ENCODE assay signal across 22 mouse cellular contexts in the genomic region with DNA sequence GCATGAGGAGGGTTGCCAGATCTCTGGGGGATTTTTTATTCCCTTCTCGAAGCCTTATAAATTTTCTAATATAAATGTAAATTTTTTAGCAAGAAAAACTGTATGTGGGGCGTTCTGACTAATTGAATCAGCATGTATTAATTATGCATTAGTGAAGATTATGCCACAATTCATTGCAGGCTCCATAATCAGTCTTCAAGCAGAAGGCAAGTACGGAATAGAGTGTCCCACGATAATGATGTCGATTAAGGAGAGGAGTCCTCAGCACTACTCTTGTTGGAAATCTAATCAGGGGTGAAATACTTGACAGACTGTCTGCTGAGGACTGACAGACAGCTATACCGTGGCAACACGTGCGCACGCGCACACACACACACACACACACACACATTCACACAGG.
DNase-seq lines count a peak whose midpoint lies in the region; ATAC-seq and TF ChIP-seq lines count a peak whose summit lies in the region.
"Had no signal": no experiment of that assay in that cellular context is flagged by ENCODE, and none has a peak within 500 bp of the region (broad histone marks: within the 10 kb centered on the region; RNA-seq: fewer than 3 reads in every experiment).

No protein-coding gene starts in this region.

- no peaks in the 10 kb centered on the region for H3K9me3 ChIP-seq in forebrain, embryonic 12.5 days
- H3K9me3 ChIP-seq in forebrain, embryonic 13.5 days (replicated peaks): no peaks in the 10 kb centered on the region
- peaks cover 47% of the 10 kb centered on the region for H3K9me3 ChIP-seq in megakaryocyte, embryonic 14.5 days
- peaks cover 7% of the 10 kb centered on the region for H3K9me3 ChIP-seq in G1E (replicated peaks)
- H3K9me3 ChIP-seq in midbrain, embryonic 14.5 days (ENCODE audit: control insufficient read depth, low read length): no peaks in the 10 kb centered on the region
- H3K9me3 ChIP-seq: embryonic facial prominence, embryonic 15.5 days; heart, embryonic 12.5 days; stomach, embryonic 15.5 days had no signal

- no peak overlapping the region for H3K4me2 ChIP-seq in forebrain, embryonic 12.5 days
- no peak overlapping the region for H3K4me2 ChIP-seq in forebrain, embryonic 13.5 days
- H3K4me2 ChIP-seq in midbrain, embryonic 14.5 days (ENCODE audit: low read length): no peak overlapping the region
- H3K4me2 ChIP-seq: embryonic facial prominence, embryonic 15.5 days; heart, embryonic 12.5 days; stomach, embryonic 15.5 days had no signal

- H3K4me3 ChIP-seq in forebrain, embryonic 12.5 days (replicated peaks): no peak overlapping the region
- H3K4me3 ChIP-seq in forebrain, embryonic 13.5 days: no peak overlapping the region
- peak overlapping the region; percentile 67 for H3K4me3 ChIP-seq in megakaryocyte, embryonic 14.5 days (replicated peaks)
- peak overlapping the region; percentile 38; the same call in 1 of the 2 replicates for H3K4me3 ChIP-seq in G1E (ENCODE audit: low read depth, low read length)
- no peak overlapping the region for H3K4me3 ChIP-seq in midbrain, embryonic 14.5 days (replicated peaks; ENCODE audit: low read depth, low read length)
- H3K4me3 ChIP-seq: embryonic facial prominence, embryonic 15.5 days; heart, embryonic 12.5 days; stomach, embryonic 15.5 days had no signal

- 86% methylated on average over 10 of the region's 10 CpGs for WGBS in forebrain, embryonic 12.5 days
- WGBS in forebrain, embryonic 13.5 days: 83% methylated on average over 10 of the region's 10 CpGs
- 60% methylated on average over 10 of the region's 10 CpGs for WGBS in midbrain, embryonic 14.5 days

- TF ChIP-seq CTCF in G1E (IDR thresholded peaks at IDR 0.05; ENCODE audit: low read depth, low read length): no peak

- H3K9ac ChIP-seq in forebrain, embryonic 12.5 days: no peak overlapping the region
- no peak overlapping the region for H3K9ac ChIP-seq in forebrain, embryonic 13.5 days
- no peak overlapping the region for H3K9ac ChIP-seq in midbrain, embryonic 14.5 days (replicated peaks; ENCODE audit: low read length)
- H3K9ac ChIP-seq: embryonic facial prominence, embryonic 15.5 days; heart, embryonic 12.5 days; stomach, embryonic 15.5 days had no signal

- no peak overlapping the region for H3K27ac ChIP-seq in forebrain, embryonic 12.5 days
- H3K27ac ChIP-seq in forebrain, embryonic 13.5 days: no peak overlapping the region
- H3K27ac ChIP-seq in midbrain, embryonic 14.5 days (replicated peaks; ENCODE audit: low read depth, low read length): peak overlapping the region; percentile 67
- H3K27ac ChIP-seq: embryonic facial prominence, embryonic 15.5 days; stomach, embryonic 15.5 days had no signal

- H3K27me3 ChIP-seq in forebrain, embryonic 12.5 days: no peaks in the 10 kb centered on the region
- H3K27me3 ChIP-seq in forebrain, embryonic 13.5 days: no peaks in the 10 kb centered on the region
- peaks cover 4% of the 10 kb centered on the region for H3K27me3 ChIP-seq in megakaryocyte, embryonic 14.5 days (replicated peaks)
- peaks cover 3% of the 10 kb centered on the region; the same call in 1 of the 2 replicates for H3K27me3 ChIP-seq in G1E (ENCODE audit: insufficient read depth, low read length)
- no peaks in the 10 kb centered on the region for H3K27me3 ChIP-seq in midbrain, embryonic 14.5 days (ENCODE audit: control insufficient read depth, insufficient read depth, low read length)
- H3K27me3 ChIP-seq: embryonic facial prominence, embryonic 15.5 days; heart, embryonic 12.5 days; stomach, embryonic 15.5 days had no signal

- 0 out of 2 replicates have a peak, but pooled peaks have one; percentile 11 for ATAC-seq in forebrain, embryonic 12.5 days (ENCODE audit: low FRiP score)
- ATAC-seq in forebrain, embryonic 13.5 days: no peak
- no peak for ATAC-seq in megakaryocyte, adult 5-6 weeks (ENCODE audit: poor library complexity, severe bottlenecking)
- no peak for ATAC-seq in G1E (ENCODE audit: extremely low read depth, insufficient number of reproducible peaks, low FRiP score, poor library complexity, severe bottlenecking)
- ATAC-seq in midbrain, embryonic 14.5 days (ENCODE audit: low FRiP score, low TSS enrichment): peak; percentile 59
- ATAC-seq in monocyte, adult 5-6 weeks (replicated peaks; ENCODE audit: insufficient number of reproducible peaks, low FRiP score, low TSS enrichment, poor library complexity, severe bottlenecking): no peak
- ATAC-seq: intestine, postnatal 0 days had no signal

- no peak for DNase-seq in G1E (ENCODE audit: low spot score)
- peak; percentile 48 for DNase-seq in midbrain, embryonic 14.5 days
- DNase-seq in gastrocnemius, postnatal 4 days (ENCODE audit: low spot score in 2 of 2): no peak
- DNase-seq: adrenal gland, postnatal 10 days; cerebellum, adult 9-10 months; gastrocnemius, postnatal 10 days; heart, postnatal 10 days; kidney, postnatal 36 days; layer of hippocampus, postnatal 36 days; lung, postnatal 4 days; right cerebral cortex, adult 18-20 months; thymus, adult 2 months; thymus, postnatal 4 days had no signal

- H3K36me3 ChIP-seq in forebrain, embryonic 12.5 days (replicated peaks): no peaks in the 10 kb centered on the region
- H3K36me3 ChIP-seq in forebrain, embryonic 13.5 days (ENCODE audit: poor library complexity, severe bottlenecking): no peaks in the 10 kb centered on the region
- no peaks in the 10 kb centered on the region for H3K36me3 ChIP-seq in megakaryocyte, embryonic 14.5 days (replicated peaks; ENCODE audit: low read length)
- H3K36me3 ChIP-seq in G1E (replicated peaks): no peaks in the 10 kb centered on the region
- H3K36me3 ChIP-seq in midbrain, embryonic 14.5 days (ENCODE audit: control insufficient read depth, insufficient read depth, low read length): no peaks in the 10 kb centered on the region
- H3K36me3 ChIP-seq: embryonic facial prominence, embryonic 15.5 days; heart, embryonic 12.5 days; stomach, embryonic 15.5 days had no signal

- no peaks in the 10 kb centered on the region for H3K4me1 ChIP-seq in forebrain, embryonic 12.5 days
- no peaks in the 10 kb centered on the region for H3K4me1 ChIP-seq in forebrain, embryonic 13.5 days
- H3K4me1 ChIP-seq in megakaryocyte, embryonic 14.5 days: peaks cover 2% of the 10 kb centered on the region
- H3K4me1 ChIP-seq in G1E (ENCODE audit: insufficient read depth, low read depth, low read length): no peaks in the 10 kb centered on the region
- 0 out of 2 replicates have a peak, but pooled peaks cover 5% of the 10 kb centered on the region for H3K4me1 ChIP-seq in midbrain, embryonic 14.5 days (ENCODE audit: control insufficient read depth, insufficient read depth, low read length)
- H3K4me1 ChIP-seq: embryonic facial prominence, embryonic 15.5 days; heart, embryonic 12.5 days; stomach, embryonic 15.5 days had no signal

Comparison
In these comparisons a context has a peak if more than half of its experiments do, and no peak if none do; other contexts are left out.
1. ATAC-seq: peak in forebrain, embryonic 12.5 days (single experiment) and midbrain, embryonic 14.5 days (single experiment); none in forebrain, embryonic 13.5 days (single experiment), megakaryocyte, adult 5-6 weeks (single experiment), G1E (single experiment) and monocyte, adult 5-6 weeks (single experiment).
2. H3K4me3 ChIP-seq: peak in megakaryocyte, embryonic 14.5 days (single experiment) and G1E (single experiment); none in forebrain, embryonic 12.5 days (single experiment), forebrain, embryonic 13.5 days (single experiment) and midbrain, embryonic 14.5 days (single experiment).